Mouse (Mus musculus) cerebellum, postnatal 10 days (tissue): ENCODE results near the gene Spaca9.
A peak's percentile ranks its signal among the peaks of the same experiment; 100 is the strongest.

Experiments used
- DNase-seq, 2 experiments: peaks; one replicate each; pipeline ENCODE4 v3.0.0; 2021; ENCODE audit warnings: mixed read lengths in 2 of 2

The Spaca9 gene

DNA sequence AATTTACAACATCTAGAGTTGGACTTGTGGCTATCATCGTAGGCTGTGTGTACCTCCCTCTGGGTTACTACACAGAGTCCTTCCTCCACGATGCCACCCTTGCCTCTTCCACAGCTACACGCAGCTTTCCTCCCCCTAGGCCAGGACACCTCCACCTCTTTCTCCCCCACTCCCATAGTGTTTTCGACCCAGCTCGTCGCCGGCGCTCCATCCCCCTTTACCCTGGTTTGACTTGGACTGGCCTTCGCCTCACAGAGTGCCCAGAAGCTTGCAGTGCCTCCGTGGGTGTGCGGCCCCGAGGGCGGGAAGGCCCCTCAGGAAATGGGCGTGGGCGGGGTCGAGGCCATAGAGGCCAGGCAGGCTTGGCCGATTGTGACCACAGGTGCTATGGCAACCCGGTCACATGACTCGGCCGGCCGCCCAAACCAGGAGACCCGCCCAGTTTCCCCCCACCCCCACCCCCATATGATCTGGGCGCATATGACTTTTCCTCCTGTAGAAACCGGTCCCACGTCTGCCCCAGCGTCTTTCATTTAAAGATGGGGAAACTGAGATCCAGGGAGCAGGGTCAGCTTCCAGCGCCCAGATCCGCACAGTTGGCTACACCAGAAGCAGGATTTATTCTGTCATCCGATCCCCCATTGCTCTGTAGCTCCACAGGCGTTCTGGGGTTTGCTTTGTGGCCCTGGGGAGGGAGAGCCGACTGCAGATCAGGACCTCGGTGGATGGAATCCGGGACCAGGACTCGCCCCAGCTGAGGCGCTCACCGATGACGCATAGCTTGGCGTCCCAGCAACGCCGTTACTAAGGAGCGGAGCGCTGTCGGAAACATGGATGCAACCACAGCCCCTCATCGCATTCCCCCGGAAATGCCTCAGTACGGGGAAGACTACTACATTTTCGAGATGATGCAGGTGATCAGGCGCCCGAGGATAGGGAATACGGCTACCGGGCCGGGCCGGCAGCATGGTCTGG, at the start of gene Spaca9, which contains the start of gene Ak8:
TSS of gene Spaca9 (minus strand) at position 367 of the 975 bp plus-strand sequence.
TSS of gene Ak8 (plus strand) at position 804 of the 975 bp plus-strand sequence.
- DNase-seq: peak; percentile 92 to 93

- no peak for DNase-seq
These were observed 48.2 kb upstream of the Spaca9 start for GRCm38 (mm10) chr2:28747705-28748104.

- DNase-seq: no peak
These were observed 47.3 kb upstream of the Spaca9 start for GRCm38 (mm10) chr2:28746682-28747332.

DNA sequence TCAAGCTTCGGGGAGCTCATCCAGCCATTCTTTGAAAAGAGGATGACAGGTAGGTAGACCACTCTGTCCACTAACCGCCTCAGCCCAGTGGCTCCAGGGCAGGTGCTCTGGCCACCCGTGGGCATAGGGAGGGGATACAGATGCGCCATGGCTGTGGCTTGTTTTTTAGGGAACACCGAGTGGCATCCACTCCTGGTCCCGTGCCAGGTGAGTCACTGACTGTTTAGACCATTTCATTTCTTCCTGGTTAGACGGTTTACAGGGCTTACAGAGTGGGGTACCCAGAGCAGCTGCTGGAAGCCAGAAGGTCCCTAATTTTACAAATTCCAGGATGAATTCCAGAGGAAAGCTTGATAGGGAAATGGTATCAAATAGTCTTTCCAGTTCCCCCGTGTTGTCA, 43.2 kb upstream of the Spaca9 start:
- DNase-seq: no peak

DNA sequence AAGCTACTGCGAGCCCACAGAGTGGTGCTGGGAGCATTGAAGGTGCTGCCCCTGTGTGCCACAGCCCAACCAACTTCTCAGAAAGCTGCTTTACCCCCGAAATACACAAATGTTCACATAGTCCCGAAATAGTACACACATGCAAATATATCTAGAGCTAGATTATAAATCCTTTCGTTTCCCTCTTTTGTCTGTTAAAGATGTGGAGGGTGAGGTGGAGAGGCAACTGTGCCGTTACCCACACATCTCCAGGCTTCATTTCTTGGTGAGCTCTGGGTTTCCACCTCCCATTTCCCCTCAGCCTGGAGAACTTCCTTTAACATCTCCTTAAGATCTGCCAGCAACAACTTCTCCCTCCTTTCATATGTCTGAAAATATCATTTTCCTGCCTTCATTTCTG, 40.6 kb upstream of the Spaca9 start:
- DNase-seq: no peak

- peak; percentile 96 for DNase-seq
These were observed 37.6 kb upstream of the Spaca9 start for GRCm38 (mm10) chr2:28737112-28737511.

DNA sequence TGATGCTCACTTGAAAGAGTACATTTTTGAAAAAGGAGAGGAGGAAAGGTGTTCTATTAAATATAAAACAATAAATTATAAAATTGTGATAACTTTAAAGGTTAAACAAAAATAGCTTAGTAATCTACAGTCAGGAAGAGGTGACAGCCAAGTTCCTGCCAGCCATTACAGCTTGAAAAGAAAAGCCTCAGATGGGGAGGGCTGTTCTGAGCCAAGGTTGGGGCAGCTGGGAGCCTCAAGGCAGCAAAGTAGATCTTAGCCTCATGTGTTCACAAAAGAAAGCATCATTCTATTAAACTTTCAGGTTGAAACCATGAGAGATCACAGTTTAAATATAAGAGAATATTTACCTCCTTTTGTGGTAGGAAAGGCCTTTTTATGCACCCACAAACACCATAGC, 31.1 kb upstream of the Spaca9 start:
- DNase-seq: no peak

GRCm38 (mm10) chr2:28727786-28728404, 28.4 kb upstream of the Spaca9 start:
- no peak for DNase-seq

- DNase-seq: no peak
These were observed 24.4 kb upstream of the Spaca9 start for GRCm38 (mm10) chr2:28723912-28724311.

- DNase-seq: no peak
These were observed 22.9 kb upstream of the Spaca9 start for GRCm38 (mm10) chr2:28722419-28722818.

DNA sequence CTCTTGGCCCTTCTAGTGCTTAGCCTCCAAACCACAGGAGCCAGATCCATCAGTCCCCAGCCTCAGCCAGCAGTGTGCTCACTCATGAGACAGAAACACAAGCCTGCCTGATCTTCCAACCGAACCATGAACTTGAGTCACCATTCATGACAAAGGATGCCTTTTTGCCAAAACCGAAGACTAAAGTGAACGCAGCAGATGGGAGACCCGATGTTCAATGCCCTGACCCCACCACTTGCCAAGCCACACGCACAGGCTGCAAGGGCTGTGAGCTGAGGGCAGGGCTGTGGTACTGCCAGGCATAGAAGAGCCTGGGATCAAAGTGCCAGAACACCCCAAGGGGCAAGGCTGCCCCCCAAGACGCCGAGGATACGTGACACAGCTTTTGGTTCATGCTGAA, 13.5 kb upstream of the Spaca9 start:
- DNase-seq: peak; percentile 71 to 80

DNA sequence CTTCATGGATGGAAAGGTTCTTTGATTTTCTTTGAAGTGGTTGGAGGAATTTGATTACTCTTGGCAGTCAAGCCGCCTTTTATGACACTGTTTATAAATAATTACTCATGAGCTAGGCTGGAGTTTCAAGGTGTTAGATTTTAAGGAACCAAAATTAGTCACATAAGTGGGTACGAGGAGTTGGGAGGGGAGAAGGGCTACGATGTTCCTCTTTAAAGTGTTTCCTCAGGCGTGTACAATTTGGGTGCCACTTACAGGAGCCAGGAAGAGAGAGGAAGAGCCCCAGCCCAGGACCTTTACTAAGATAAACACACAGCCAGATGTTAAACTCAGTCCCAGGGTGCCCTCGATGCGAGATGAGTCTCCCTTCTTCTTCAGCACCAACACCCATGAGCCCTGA, 7.3 kb upstream of the Spaca9 start:
- no peak for DNase-seq

GRCm38 (mm10) chr2:28706106-28706636, 6.6 kb upstream of the Spaca9 start:
- DNase-seq: no peak

DNA sequence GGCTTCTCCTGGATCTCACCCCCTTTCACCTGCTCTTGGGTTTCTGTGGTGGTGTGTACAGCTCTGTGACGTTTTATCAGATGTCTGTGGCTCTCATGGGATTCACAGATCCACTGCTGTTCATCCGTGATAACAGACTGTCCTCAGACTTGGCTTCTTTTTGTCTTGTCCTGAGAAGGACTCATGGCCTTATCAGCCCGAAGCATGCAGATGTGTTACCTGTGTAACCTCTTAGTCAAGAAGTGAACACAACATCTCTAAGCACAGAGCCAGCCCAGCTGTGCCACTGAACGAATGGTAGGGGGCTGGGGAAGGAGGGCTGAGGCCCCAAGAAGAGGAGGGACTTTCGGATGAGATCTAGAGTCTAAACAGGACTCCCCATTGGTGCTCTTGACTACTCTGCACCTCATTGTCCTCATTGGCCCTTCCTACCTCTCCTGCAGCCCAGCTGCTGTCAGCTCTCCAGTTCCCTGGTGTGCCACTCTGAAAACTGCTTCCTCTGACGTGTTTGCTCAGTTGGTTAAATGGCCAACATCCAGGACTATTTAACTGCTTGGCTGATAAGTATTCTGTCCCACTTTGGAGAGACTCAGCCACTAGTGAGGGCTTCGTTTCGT, 2.2 kb upstream of the Spaca9 start:
- no peak for DNase-seq

GRCm38 (mm10) chr2:28698566-28698965, 961 bp downstream of the Spaca9 start:
- DNase-seq: no peak

- DNase-seq: no peak
These were observed 6.8 kb downstream of the Spaca9 start for GRCm38 (mm10) chr2:28692692-28693091.

DNA sequence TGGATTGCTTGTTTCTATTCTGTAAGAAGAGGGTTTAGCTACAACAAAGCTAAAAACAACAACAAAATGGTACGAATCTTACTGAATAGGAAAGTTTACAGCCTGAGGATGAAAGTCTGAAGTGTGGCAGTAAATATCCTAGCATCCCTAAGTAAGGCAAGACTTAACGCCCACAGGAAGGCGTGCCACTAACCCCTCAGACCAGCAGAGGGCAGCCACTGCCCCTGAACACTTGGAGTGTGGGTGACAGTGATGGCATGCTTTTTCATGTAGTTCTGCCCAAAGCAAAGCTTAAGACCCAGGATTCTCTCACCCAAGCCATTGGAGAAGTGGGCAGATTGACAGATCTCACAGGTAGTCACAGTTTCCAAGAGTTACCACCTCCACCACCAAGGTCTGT, 11.1 kb downstream of the Spaca9 start:
- peak; percentile 75 to 77 for DNase-seq

GRCm38 (mm10) chr2:28685895-28686294, 13.6 kb downstream of the Spaca9 start:
- DNase-seq: no peak

- peak; percentile 25 to 31 for DNase-seq
These were observed 17.8 kb downstream of the Spaca9 start for GRCm38 (mm10) chr2:28681718-28682117.

DNA sequence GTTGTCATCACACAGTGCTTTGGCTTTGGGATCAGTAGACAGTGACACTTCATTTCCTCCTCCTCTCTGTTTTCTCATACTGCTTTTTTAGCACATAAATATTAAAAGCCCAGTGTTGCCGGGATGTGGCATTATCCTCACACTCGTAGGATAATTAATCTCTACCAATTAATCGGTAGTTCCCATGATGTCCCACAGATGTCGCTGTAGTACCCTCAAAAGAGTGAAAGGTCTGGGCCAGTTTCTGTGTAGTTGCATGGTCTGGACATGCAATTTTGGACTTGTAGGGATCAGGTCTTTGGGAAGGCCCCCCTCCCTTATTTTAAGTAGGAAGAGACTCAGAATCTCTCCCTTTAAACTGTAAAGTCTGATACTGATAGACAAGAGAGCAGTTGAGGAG, 18.8 kb downstream of the Spaca9 start:
- peak; percentile 71 to 78 for DNase-seq

DNA sequence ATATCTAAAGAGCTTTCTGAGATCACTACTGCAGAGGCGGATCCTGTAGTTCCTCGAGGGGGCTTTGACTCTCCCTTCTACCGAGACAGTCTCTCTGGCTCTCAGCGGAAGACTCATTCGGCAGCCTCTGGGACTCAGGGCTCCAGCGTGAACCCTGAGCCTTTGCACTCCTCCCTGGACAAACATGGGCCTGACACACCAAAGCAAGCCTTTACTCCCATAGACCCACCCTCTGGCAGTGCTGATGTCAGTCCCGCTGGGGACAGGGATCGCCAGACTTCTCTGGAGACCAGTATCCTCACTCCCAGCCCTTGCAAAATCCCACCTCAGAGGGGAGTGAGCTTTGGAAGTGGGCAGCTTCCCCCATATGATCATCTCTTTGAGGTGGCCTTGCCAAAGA, 23.5 kb downstream of the Spaca9 start:
- no peak for DNase-seq

DNA sequence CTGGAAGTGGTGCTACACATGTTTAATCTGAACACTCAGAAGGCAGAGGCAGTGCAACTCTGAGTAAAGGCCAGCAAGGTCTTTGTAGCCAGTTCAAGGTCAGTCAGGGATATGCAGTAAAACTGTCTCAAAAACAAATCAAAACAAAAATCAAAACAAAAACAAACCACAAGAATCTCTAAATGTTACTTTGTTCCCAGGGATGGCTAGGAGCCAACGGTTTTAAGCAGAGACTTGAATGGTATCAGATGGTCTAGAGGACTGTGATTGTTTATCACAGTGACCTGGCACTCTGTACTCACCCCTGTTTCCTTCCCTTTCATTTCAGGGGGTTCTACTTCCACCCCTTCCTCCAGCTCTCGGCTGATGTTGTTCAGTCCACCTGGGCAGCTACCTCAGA, 28.1 kb downstream of the Spaca9 start:
- no peak for DNase-seq

GRCm38 (mm10) chr2:28665818-28666217, 33.7 kb downstream of the Spaca9 start:
- no peak for DNase-seq
